Mouse (Mus musculus) ES-Bruce4 (cell line): Measurements from ENCODE around the gene Med24.
"Not testable (repeated sequence)": the region's sequence is repeated elsewhere in the genome, so short reads cannot be mapped to it uniquely, and the experiment has no call there.

ENCODE experiments used
- CTCF ChIP-seq: IDR thresholded peaks from one replicate; pipeline ENCODE4 v1.8.1; 2011; ENCODE audit warnings: low read depth, low read length
- EP300 ChIP-seq: IDR thresholded peaks from 2 replicates; pipeline ENCODE4 v1.6.1; 2011; ENCODE audit warnings: low read depth, low read length; ENCODE audit not compliant: insufficient read depth

- TF ChIP-seq CTCF, EP300: not testable (repeated sequence)
These were observed 48.6 kb downstream of the Med24 start for GRCm38 (mm10) chr11:98680595-98680994.
